Mouse (Mus musculus) thymus, postnatal 36 days (tissue): ENCODE measurements around the gene Mmd2.
A peak's percentile ranks its signal among the peaks of the same experiment; 100 is the strongest.

ENCODE experiments used
- DNase-seq, 2 experiments: peaks; one replicate each; pipeline ENCODE4 v3.0.0; 2022; ENCODE audit warnings: mixed read lengths in 2 of 2

Mmd2 gene

DNA sequence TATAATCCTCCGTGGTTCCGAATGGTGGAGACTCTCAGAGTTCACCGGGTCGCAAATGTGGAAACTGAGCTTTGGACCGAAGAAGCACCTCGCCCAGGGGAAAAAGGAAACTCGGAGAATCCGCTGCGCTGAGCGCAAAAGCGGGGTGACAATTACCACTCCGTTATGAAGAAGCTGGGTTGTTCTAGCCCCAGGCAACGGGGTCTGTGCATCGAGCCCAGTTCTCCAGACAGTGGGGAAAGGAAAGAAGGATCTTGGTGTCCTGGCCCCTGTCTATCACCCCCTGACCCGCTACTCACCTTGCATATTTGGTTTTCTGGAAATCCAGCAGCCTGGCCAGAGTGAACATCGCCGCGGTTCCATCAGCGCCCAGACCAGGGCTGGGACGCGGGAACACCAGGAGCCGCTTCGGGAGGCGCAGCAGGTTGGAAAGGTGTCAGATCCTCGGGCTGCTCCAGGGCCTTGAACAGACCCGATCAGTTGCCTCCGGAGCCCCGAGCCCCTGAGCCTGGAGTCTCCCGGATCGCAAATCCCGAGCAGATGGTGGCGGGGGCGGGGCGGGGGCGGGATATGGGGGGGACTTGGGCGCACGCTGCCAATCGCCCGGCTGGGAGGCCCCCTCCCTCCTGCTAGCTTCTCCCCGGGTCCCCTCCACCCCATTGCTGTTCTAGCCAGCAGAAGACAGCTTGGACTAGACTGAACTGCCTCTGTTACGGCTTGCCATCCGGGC is at the start of gene Mmd2:
TSS of gene Mmd2 (minus strand) at position 542 of the 730 bp plus-strand sequence.
- no peak for DNase-seq

DNA sequence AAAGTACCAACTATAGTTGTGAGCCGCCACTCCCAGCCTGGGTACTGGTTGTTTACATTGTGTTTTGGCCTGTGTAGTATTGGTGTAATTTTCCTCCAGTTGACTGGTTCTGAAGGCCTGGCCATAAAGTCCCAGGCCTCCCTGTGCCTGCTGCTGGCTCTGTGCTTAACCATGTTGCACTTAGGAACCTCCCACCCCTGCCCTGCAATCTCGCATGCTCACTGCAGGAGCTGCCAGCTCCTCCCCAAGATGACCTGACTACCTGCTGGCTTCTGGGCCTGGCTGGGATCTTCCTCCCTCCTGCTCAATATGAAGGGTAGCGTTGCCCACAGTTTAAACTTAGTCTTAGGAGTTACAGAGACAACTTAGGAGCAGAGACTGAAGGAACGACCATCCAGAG is 43.7 kb upstream of the Mmd2 start:
- no peak for DNase-seq

DNA sequence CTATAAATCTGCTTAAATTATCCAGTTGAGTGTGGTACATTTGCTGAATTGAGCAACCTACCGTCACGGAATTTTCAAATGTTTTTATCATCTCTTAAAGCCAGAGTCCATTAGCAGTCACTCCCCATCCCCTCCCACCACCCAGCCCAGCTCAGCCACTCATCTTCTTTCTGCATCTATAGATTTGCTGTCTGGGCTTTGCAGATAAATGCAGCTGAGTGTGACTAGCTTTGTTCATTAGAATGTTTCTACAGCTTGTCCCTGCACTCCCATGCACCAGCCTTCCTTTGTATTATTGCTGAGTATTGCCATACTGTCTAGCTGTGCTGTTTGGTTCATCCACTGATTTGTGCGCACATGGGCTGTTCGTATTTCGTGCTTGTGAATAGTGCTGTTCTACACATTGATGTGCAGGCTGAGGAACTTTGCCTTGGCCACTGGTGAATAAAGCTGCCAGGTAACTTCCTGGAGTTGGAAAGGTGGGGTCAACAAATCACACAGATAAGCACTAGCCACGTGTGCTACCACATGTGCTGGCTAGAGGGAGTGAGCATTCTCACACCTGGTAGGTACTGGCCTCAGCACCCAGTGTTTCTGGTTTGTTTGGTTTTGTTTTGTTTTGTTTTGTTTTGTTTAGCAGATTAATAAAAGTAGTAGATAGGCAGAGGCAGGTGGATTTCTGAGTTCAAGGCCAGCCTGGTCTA is 42.3 kb upstream of the Mmd2 start:
- no peak for DNase-seq

DNA sequence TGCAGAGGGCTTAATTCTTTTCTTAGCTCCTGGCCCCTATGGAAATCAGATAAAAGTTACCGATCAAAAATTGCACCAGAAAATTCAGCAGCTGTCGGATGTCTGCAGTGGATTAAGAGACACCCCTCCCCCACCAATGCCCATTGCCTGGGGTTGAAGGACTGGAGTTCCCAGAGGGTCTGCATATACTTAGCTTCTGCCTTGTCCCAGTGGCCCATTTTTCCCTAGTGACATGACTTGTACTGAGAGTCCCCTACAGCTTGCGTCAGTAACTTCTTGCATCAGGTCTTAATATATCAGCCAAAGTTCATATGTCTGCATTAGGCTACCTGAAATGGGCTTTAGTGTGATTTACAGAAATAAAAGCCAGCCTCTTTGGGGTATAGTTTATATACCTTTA is 41.8 kb upstream of the Mmd2 start:
- DNase-seq = no peak

DNA sequence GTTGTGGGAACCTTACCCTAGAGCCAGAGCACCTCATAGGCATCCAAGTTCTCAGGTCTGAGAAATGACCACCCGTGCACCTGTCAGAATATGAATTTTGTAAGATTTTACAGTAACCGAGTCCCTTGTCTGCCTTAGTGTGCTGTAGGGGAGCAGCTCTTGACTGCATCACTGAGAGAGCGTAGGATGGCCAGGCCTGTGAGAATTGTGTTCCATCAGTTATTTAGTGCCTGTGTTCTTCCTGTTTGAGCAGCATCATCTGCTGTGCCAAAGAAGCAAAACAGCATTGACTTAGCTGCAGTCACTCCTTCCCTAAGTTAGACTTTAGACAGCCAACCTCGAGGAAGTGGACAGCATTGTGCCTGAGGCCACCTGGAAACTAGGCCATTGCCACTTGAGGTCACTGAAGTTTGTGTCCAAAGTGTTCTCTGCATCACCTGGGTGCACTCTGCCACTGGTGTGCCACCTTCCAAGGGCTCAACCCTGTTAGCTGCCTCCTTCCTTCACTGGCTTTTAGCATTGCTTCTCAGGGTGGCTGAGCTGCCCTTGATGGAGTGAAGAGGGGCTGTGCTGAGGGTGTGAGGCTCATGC is 41.0 kb upstream of the Mmd2 start:
- no peak for DNase-seq

DNA sequence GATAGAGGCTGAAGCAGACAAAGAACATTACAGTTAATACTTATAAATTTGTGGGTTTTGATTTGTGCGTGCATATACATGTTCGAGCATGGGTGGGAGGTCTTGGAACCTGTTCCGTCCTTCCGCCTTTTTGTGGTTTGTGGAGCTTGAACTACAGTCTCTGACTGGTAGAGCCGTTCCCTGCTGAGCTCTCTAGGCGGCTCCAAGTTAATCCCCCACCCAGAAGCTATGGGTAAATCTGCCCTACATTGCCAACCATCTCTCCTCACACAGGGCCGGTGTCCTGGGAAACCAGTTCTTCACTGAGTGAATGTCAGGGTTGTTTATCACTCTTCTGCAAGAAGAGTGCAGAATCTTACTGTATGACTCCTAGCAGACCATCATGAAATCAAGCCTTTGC is 39.6 kb upstream of the Mmd2 start:
- no peak for DNase-seq

DNA sequence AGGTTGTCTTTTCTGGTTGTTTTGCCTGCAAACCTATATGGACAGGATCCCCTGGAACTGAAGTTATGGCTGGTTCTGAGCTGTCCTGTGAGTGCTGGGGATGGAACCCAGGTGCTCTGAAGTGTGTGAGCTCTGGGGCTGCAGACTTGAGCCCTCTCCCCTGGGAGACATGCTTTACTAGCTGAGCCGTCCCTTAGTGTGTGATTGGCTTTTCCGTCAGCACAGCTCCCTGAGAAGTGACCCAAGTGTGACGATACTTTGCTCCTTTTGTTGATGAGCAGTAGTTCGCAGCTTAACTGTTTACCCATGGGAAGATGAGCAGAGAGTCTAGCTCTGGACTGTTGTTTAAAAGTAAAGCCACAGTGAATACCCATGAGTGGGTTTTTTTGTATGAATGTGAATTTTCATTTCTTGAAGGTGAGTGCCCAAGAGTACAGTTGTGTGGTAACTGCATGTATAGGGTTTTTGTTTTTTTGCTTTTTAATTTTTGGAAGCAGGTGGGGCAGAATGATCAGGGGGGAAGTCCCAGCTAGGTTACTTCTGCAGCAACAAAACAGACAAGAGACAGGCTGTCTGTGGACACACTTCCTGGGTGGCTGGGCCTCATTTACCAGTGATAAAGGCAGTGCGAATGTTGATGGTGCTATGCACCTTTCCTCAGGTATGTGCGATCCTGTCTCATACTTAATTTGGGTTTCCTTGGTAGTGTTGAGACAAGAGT is 32.9 kb upstream of the Mmd2 start:
- no peak for DNase-seq

DNA sequence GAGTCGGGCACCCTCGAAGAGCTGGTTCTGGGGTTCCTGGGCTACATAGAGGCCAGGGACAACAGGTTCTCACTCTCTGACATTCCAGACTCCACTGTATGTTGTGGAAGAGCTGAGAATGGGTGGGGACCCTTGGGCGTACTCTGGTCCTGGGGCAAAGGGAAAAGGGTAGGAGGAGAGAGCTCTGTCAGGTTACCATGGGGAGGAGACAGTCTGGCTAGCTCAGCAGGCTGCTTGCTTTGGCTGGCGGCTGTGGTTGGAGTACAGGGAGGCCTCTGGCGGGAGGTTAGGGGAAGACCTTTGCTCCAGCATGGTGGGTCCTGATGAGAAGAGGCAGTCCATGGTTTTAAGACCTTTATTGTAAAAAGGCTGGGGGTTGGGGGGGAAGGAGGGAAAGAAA is 31.5 kb upstream of the Mmd2 start:
- DNase-seq = no peak

DNA sequence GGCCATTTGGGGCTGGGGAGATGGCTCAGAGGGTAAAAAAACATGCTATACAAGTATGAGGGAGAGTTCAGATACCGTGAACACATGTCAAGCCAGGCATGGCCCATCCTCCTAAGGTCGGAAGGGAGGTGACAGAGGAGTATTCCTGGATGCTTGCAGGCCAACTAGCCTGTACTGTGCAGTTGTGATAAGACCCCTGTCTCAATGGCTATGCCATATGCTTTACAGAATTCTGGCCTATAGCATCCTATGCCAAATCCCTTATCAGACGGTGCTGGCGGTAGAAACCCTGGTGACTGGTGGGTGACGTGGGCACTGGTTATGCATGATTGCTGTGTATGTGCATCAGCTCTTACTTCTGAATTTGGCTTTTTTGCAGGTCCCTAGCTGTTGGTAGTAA is 29.2 kb upstream of the Mmd2 start:
- DNase-seq = no peak

DNA sequence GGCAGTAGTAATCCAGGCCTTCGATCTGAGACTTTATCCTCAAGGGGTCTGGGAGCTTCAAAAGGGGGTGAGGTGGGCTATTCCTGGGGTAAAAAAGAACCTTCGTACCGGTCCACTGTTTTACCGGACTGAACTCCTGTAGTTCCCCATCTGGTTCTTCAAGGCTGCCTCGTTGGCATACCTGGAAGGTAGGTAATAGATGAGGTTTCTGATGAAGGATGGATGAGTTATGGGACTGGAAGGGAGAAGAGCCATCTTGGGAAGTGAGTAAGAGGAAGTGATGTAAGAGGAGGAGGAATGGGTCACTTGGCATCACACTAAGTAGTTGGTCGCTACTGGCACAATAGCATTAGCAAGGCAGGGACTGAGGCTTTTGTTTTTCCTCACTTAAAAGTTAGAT is 21.6 kb upstream of the Mmd2 start:
- DNase-seq = no peak

DNA sequence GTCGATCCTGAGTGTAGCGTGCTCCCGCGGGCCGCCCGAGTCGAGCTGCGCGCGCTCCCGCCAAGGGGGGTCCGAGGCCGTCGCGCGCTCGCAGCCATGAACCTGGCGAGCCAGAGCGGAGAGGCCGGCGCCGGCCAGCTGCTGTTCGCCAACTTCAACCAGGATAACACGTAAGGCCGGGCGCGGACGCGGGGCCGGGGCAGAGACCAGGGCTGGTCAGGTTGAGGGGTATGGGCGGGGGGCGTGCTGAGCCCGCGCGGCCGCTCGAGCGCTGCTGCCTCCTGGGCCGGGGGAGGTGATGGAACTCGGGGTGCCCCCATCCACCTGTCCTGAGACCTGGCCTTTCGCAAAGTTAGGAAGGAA is 21.0 kb upstream of the Mmd2 start:
- no peak for DNase-seq

DNA sequence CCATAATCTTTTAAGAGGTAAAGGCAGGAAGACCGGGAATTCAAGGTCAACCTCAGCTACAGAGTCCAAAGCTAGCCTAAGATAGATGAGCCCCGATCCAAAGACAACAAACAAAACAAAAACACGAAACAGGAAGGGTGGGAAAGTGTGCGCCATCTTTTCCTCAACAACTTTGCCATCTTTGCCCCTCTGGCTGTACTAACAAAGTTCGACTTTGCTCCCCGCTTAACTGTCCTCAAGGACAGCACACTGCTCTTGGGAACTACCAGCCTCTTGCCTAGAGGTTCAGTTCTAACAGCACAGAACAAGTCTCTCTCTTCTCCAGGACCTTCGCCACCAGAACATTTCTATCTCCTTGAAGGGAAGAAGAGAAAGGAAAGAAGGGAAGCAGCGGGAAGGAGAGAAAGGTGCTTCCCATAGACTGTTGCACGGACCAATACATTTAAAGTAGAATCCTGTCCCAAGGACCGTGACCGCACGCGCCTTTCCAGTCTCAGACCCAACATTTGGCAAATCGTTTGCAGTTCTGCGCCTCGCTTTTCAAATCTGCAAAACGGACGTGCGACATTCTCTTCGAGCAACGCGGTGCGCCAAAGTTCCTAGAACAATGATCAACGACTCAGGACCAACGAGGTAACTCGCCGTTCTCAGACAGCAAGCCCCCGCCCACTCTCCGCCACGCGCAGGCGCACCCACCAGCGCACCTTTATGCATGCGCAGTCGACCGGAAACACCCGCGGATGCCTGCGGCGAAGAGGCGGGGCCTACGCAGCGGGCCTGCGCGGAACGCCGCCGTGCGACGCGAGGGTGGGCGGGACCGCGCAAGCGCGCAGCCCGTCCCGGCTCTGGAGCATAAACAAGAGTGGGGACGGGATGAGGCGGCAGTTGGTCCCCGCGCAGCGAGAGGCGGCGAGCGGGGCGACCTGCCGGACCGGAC is 20.4 kb upstream of the Mmd2 start:
- DNase-seq = peak; percentile 98 to 99

DNA sequence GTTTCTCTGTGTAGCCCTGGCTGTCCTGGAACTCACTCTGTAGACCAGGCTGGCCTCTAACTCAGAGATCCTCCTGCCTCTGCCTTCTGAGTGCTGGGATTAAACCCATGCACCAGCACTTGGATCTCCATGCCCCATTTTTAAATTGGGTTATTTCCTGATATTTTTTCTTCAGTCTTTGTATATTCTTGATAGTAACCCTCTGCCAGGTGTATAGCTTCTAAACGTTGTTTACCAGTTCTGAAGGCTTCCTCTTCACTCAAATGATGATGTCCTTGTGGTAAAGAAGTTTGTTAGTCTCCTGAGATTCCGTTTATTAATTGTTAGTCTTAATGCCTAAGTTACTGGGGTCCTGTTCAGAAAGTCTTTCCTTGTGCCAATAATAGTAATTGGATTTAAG is 18.8 kb upstream of the Mmd2 start, which contains the start of gene Wipi2:
TSS of gene Wipi2 (plus strand) at position 301 of the 400 bp plus-strand sequence.
- no peak for DNase-seq

DNA sequence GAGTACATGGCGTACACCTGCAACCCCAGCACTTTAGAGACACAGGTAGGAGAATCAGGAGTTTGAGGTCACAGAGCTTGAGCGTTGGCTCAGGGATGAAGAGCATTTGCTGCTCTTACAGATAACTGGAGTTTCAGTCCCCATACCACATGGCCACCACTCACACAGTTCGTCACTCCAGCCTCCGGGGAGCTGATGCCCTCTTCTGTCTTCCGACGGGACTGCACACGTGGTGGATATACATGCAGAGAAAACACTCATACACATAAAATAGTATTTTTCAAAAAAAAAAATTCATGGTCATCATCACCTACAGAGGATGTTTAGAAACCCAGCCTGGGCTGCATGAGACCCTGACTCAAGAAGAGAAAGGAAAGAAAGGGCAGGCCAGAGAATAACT is 14.5 kb upstream of the Mmd2 start:
- DNase-seq = no peak

DNA sequence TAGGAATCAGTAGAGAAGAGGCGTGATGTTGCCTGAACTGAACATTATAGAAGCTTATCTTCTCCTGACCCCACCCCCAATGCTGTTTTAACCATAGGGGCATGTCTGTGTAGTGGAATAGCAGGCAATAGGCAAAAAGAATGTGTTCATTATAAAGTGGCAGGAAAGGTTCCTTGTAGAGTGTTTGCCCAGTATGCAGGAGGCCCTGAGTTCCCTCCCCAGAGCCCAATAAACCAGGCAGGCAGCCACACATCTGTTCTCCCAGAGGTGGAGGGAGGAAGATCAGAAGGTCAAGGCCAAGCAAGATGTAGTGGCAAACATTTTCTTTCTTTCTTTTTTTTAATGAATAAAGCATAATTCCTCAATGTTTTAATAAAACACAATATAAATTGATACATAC is 13.5 kb upstream of the Mmd2 start:
- DNase-seq = no peak

DNA sequence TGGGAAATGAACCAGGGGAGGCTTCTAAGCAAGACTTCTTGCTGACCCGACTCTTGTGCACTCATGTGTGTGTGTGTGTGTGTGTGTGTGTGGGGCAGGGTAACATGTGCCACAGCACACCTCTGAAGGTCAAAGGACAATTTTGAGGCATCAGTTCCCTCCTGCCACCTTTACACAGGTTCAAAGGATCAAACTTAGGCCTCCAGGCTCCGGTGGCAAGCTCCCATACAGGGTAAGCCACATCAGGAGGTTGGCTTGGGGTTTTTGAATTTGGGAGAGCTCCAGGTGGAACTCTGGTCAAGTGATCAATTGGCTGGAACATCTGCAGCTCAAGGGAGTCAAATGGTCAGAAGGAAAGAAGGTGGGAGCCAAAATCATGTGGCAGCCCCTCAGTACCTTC is 12.8 kb upstream of the Mmd2 start:
- no peak for DNase-seq

DNA sequence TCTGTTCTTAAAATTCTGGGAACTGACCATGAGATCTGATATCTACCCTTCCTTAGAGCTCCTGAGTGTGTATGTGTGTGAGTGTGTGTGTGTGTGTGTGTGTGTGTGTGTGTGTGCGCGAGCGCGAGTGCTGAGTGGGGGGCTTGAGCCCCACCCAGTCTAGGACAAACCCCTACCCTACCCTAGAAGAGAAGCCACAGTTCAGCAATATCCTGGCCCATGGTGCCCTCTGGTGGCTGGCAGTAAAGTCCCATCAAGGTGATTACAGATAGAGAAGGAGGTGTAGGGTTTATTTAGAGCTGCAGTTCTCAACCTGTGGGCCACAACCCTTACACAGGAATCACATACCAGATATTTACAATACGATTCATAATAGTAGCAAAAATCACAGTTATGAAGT is 11.3 kb upstream of the Mmd2 start:
- DNase-seq = peak; percentile 27 to 37

DNA sequence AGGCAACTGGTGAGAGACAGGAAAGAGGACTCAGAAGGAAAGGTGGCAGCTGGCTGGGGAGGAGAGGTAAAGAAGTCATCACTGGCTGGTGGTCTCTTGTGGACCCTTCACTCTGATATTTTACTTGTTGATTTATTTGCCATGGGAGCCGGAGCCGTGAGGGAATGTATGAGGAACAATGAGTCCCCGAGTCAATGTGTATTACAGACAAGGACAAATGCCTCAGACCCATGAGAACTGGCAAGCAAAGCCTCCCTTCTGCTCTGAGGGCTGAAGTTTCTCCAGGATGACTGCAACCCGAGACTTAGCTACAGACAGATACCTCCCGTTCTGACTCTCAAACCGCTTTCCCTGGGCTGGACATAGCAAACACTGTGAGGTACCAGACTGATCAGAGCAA is 7.7 kb upstream of the Mmd2 start:
- DNase-seq = no peak

DNA sequence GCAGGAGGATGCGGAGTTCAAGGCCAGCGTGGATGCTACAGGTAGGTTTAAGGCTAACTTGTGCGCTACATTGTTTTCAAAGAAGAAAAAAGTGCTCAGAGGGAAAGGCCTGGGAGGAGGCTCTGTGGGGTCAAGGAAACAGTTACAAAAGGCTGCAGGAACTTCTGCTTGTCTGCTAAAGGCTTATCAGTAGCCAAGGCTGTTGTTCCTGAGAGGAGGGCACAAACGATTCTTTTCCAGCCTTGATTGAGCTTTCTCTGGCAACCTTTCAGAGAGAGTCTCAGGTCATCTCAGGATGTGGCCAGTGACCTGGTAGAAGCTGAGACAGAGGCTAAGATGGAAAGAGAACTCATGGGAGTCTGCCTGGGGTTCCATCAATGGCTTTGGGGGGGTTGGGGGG is 7.0 kb upstream of the Mmd2 start:
- DNase-seq = no peak

DNA sequence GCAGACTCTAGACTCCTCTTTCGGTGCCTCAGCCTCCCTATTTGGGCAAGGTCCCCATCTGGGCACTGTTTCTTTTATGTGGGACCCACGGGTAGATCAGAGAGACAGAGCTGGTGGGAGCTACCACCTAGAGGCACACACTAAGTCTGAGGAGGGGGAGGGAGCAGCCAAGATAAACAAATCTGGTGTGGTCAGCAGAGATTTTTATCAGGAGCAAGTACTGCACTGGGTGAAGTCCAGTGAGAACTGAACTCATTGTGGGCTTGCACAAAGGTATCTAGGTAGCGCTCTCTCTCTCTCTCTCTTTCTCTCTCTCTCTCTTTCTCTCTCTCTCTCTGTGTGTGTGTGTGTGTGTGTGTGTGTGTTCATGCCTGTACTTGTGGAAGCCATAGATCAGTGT is 5.9 kb upstream of the Mmd2 start:
- no peak for DNase-seq

DNA sequence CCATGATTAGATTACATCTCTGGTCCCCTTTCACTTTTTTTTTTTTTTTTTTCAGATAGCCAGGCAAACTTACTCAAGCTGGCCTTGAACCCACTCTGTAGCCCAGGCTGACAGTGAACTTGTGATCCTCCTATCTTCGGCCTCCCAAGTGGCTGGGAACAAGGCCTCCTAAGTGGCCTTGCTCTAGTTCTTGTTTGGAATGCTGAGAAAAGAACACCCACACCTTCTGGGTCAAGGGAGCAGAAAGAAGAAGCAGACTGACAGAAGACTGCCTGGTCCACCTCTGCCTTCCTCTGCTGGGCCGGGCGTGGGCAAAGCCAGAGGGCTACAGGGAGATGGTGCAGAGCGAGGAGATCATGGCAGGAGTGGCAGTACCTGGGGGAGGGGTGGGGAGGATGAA is 1.8 kb upstream of the Mmd2 start:
- DNase-seq = no peak

DNA sequence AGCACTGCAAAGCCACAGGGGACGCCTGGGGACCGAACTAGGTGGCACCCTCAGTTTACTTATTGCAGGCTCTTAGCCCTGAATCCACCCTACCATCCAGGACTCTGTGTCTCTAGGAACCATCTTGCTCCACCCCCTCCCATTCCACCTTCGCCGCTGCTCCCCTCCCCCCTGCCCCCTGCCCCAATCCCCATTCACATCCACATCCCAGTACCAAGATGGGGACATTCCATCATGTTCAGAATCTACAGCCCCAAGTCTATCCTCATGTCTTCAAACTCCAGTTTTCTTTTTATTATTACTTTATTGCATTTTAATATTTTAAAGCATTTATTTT is 357 bp upstream of the Mmd2 start:
- no peak for DNase-seq

DNA sequence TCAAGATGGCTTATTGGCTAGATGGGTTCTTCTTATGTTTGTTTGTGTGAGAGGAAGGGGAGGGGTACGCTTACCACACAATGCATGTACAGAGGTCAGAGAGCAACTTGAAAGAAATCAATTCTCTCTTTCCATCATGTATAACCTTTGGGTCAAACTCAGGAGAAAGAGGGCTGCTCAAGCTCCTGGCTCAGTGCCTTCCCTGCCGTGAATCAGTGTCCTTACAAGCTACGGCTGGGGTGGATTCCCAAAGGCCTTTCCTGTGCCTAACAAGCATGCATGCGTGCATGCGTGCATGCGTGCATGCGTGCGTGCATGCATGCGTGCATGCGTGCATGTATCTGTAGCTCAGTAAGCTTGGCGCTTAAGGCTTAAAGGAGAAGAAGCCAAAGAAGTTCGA is 3.3 kb downstream of the Mmd2 start:
- DNase-seq = no peak
